Mouse (Mus musculus): ENCODE results near the gene Babam2.

- TF ChIP-seq CTCF (IDR thresholded peaks at IDR 0.05; ENCODE audit: low read depth) (no peak), EP300 (IDR thresholded peaks at IDR 0.05; ENCODE audit: low read depth) (no peak)
These were observed 368.7 kb downstream of the Babam2 start for GRCm38 (mm10) chr5:32066015-32066734.
